Mouse (Mus musculus) liver, embryonic 16.5 days (tissue): ENCODE data around the gene Tnfsf10. TPM values are rescaled to one million over a fixed set of nuclear protein-coding genes. Genes with fewer than 3 reads are reported as not detected.

Experiments used
- ATAC-seq: fragments of 200-750 bp; cut with Nextera tagmentation; 2 replicates; pipeline ENCODE4 v1.8.0; 2017; ENCODE audit warnings: low read depth, mild to moderate bottlenecking, moderate number of reproducible peaks, moderate library complexity
- H3K27ac ChIP-seq: fragments of 300-500 bp; sonication (generic); 2 replicates; pipeline ENCODE4 v1.5.1; 2014; ENCODE audit warnings: mild to moderate bottlenecking, low read length
- H3K27me3 ChIP-seq: fragments of 300-500 bp; sonication (generic); 2 replicates; pipeline ENCODE4 v1.6.1; 2014; ENCODE audit warnings: low read depth, low read length, mixed read lengths; ENCODE audit not compliant: control insufficient read depth, insufficient read depth
- H3K36me3 ChIP-seq: fragments of 300-500 bp; sonication (generic); 2 replicates; pipeline ENCODE4 v1.6.1; 2014; ENCODE audit warnings: mild to moderate bottlenecking; ENCODE audit not compliant: control insufficient read depth, insufficient read depth
- H3K4me1 ChIP-seq: fragments of 300-500 bp; sonication (generic); 2 replicates; pipeline ENCODE4 v1.6.1; 2014; ENCODE audit warnings: low read depth, low read length, mixed read lengths; ENCODE audit not compliant: control insufficient read depth
- H3K4me2 ChIP-seq: fragments of 300-500 bp; sonication (generic); 2 replicates; pipeline ENCODE4 v1.6.1; 2014; ENCODE audit warnings: low read depth, low read length, mixed read lengths
- H3K4me3 ChIP-seq: fragments of 300-500 bp; sonication (generic); 2 replicates; pipeline ENCODE4 v1.5.1; 2014; ENCODE audit warnings: low read depth, mild to moderate bottlenecking, low read length
- H3K9ac ChIP-seq: fragments of 300-500 bp; sonication (generic); 2 replicates; pipeline ENCODE4 v1.6.1; 2014; ENCODE audit warnings: low read depth, low read length
- H3K9me3 ChIP-seq: fragments of 300-500 bp; sonication (generic); replicated peaks from 2 replicates; pipeline ENCODE4 v1.6.1; 2016; ENCODE audit warnings: low read length; ENCODE audit not compliant: control insufficient read depth
- WGBS: fragments of 180-500 bp; shearing (Covaris S2); extraction: QIAGEN DNeasy Blood & Tissue Kit; methylation state at CpG from one replicate; pipeline ENCODE4 v1.1.7; 2014; ENCODE audit not compliant: insufficient replicate concordance; 5-methylcytosine and 5-hydroxymethylcytosine counted together
- polyA plus RNA-seq: library from polyadenylated mRNA; unstranded; fragments of >200 nt; fragmentation: Nextera tagmentation; extraction: Ambion mirVana; gene quantifications from 2 replicates; pipeline ENCODE4 v1.2.1, GENCODE M21; 2015

Gene Tnfsf10
- polyA plus RNA-seq, 1 experiment from 2014 or later = 0.17 TPM

DNA sequence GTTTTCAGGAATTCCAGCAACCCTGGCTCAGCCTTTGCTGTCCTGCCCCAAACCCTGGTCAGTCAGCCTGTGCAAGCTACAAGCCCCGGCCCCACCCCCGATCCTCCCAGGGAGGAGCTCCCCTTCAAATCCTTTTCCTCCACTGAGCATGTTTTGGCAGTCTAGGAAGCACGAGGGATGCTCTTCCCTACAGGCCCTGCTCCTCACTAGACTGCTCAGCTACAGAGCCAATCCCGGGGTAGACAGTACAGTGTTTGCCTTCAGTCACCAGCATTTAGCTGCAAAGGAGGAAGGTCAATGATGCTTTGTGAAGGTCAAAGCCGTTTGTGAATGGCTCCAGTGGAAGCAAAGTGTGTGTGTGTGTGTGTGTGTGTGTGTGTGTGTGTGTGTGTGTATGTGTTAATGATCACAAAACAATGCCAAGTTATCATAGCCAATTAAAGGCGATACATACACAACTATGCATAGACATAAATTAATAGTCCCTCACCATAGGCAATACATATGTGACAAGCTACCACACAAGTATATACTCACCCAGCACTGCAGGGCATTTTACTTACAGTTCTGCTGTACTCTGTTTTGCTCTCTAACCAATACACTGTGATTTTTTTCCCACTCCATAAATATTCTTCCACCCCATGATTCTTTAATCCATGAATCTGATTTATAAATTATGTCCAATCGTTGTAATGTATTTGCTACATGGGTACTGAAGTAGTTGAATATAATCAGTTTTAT lies 23.0 kb upstream of the Tnfsf10 start:
- WGBS = 59% methylated on average over 7 of the region's 7 CpGs
- no peak overlapping the region for H3K4me2 ChIP-seq
- H3K4me3 ChIP-seq = no peak overlapping the region
- H3K27ac ChIP-seq = no peak overlapping the region
- no peaks in the 10 kb centered on the region for H3K36me3 ChIP-seq
- H3K9me3 ChIP-seq = no peaks in the 10 kb centered on the region
- no peak for ATAC-seq
- no peak overlapping the region for H3K9ac ChIP-seq
- H3K4me1 ChIP-seq = no peaks in the 10 kb centered on the region
- H3K27me3 ChIP-seq = no peaks in the 10 kb centered on the region

DNA sequence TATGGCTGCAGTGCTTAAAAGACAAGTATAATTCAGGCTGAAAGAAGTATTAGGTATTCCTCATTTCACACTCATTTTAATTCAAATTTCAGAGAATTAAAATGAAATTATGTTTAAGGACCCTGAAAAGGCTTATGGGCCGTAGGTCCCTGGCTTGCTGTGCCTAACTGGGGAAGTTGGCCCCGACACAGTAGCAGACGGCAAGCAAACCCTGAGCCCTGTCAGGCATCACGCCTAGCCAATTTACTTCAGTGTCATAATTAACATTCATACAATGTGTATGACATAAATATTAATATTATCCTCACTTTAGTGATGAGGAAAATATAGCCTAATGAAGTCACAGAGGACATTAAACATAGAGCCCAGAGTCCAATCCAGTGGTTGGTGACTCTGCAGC lies 16.4 kb upstream of the Tnfsf10 start:
- ATAC-seq = no peak
- 73% methylated on average over 4 of the region's 4 CpGs for WGBS

DNA sequence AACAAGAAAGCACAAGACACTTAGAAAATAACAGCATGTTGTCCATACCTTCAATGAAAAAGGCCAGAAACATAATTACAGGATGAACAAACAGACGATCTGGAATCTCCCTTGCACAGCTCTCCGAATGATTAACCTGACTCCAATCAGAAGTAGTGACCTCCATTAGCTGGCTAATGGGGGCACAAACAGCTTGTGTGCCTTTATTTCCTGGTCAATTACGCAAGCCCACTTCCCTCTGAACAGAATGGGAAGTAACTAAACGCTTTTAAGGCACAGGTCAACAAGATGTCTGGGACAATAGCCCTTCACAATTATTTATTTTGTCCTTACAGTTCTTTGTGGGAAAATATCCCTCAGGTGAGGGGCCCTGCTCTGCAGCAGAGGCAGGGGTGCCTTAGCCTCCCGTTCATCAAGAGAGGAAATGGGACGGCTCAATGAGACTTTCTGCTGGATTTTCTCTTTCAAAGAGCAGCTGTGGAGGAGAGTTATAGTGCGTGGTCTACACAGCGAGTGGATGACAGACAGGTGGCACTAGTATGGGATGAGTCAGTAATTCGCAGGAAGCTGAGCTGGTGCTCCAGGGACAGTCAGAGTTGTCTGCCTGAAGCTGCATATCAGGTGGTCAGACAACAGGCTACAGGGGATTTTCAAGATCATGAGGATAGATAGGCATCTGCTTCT lies 14.3 kb upstream of the Tnfsf10 start:
- Histone ChIP-seq H3K36me3 (no peaks in the 10 kb centered on the region), H3K9me3 (no peaks in the 10 kb centered on the region), H3K4me2 (no peak overlapping the region), H3K27me3 (no peaks in the 10 kb centered on the region), H3K9ac (no peak overlapping the region), H3K27ac (no peak overlapping the region), H3K4me3 (no peak overlapping the region), H3K4me1 (no peaks in the 10 kb centered on the region)
- 24% methylated on average over 9 of the region's 9 CpGs for WGBS
- no peak for ATAC-seq

More for the DNA sequence above, 16.4 kb upstream of the Tnfsf10 start:
- no peak overlapping the region for H3K27ac ChIP-seq
- no peaks in the 10 kb centered on the region for H3K4me1 ChIP-seq
- no peaks in the 10 kb centered on the region for H3K27me3 ChIP-seq
- H3K36me3 ChIP-seq = no peaks in the 10 kb centered on the region
- no peak overlapping the region for H3K9ac ChIP-seq
- no peaks in the 10 kb centered on the region for H3K9me3 ChIP-seq
- H3K4me3 ChIP-seq = no peak overlapping the region
- H3K4me2 ChIP-seq = no peak overlapping the region

DNA sequence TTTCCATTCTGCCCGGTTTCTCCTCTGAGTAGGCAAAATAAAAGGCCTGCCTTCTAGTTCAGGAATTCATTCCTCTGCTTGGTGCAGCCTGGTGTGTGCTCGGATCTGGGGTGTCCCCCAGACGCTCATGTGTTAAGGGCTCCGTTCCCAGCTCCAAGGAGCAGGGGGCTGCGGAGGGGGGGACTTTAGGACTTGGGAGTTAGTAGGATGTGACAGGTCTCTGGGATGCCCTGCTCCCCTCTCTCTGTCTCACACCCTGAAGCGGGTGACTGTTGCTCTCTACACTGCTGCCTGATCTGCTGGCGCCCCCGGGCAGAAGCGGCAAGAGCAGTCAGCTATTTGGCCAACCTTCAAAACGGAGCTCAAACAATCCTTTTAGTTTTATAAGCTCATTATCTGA lies 10.0 kb upstream of the Tnfsf10 start:
- Histone ChIP-seq H3K9ac (no peak overlapping the region), H3K9me3 (no peaks in the 10 kb centered on the region), H3K27ac (no peak overlapping the region), H3K36me3 (no peaks in the 10 kb centered on the region), H3K4me1 (no peaks in the 10 kb centered on the region), H3K27me3 (no peaks in the 10 kb centered on the region), H3K4me2 (no peak overlapping the region), H3K4me3 (no peak overlapping the region)
- 74% methylated on average over 10 of the region's 10 CpGs for WGBS
- ATAC-seq = no peak

GRCm38 (mm10) chr3:27310973-27311372 lies 5.9 kb upstream of the Tnfsf10 start:
- Histone ChIP-seq H3K27ac (no peak overlapping the region), H3K9ac (no peak overlapping the region), H3K36me3 (no peaks in the 10 kb centered on the region), H3K4me1 (no peaks in the 10 kb centered on the region), H3K4me3 (no peak overlapping the region), H3K9me3 (no peaks in the 10 kb centered on the region), H3K27me3 (no peaks in the 10 kb centered on the region), H3K4me2 (no peak overlapping the region)
- ATAC-seq = no peak
- 82% methylated on average over 7 of the region's 7 CpGs for WGBS

- Histone ChIP-seq H3K9me3 (no peaks in the 10 kb centered on the region), H3K36me3 (no peaks in the 10 kb centered on the region), H3K4me2 (no peak overlapping the region), H3K27me3 (no peaks in the 10 kb centered on the region), H3K4me3 (no peak overlapping the region), H3K27ac (no peak overlapping the region), H3K4me1 (no peaks in the 10 kb centered on the region), H3K9ac (no peak overlapping the region)
- no peak for ATAC-seq
- 65% methylated on average over 4 of the region's 4 CpGs for whole genome bisulfite sequencing
These were observed 5.4 kb upstream of the Tnfsf10 start for GRCm38 (mm10) chr3:27311475-27311874.

GRCm38 (mm10) chr3:27314506-27315164 lies 2.2 kb upstream of the Tnfsf10 start:
- Histone ChIP-seq H3K9me3 (no peaks in the 10 kb centered on the region), H3K4me3 (no peak overlapping the region), H3K36me3 (no peaks in the 10 kb centered on the region), H3K27me3 (no peaks in the 10 kb centered on the region), H3K4me1 (no peaks in the 10 kb centered on the region), H3K27ac (no peak overlapping the region), H3K4me2 (no peak overlapping the region), H3K9ac (no peak overlapping the region)
- ATAC-seq = no peak
- WGBS = 47% methylated on average over 2 of the region's 2 CpGs

- H3K9ac ChIP-seq = peak overlapping the region; percentile 2; the same call in 1 of the 2 replicates
These were observed 628 bp downstream of the Tnfsf10 start for GRCm38 (mm10) chr3:27317288-27318024.

More at GRCm38 (mm10) chr3:27317288-27318024, 628 bp downstream of the Tnfsf10 start:
- H3K4me1 ChIP-seq = no peaks in the 10 kb centered on the region
- no peaks in the 10 kb centered on the region for H3K9me3 ChIP-seq
- 21% methylated on average over 4 of the region's 4 CpGs for WGBS
- H3K27ac ChIP-seq = no peak overlapping the region
- no peaks in the 10 kb centered on the region for H3K27me3 ChIP-seq
- no peaks in the 10 kb centered on the region for H3K36me3 ChIP-seq
- peak overlapping the region; percentile 39 for H3K4me3 ChIP-seq
- no peak for ATAC-seq
- peak overlapping the region; percentile 55 for H3K4me2 ChIP-seq
